Mouse (Mus musculus) forebrain, embryonic 14.5 days (tissue): ENCODE results near the gene Peli1. TPM values are rescaled to one million over a fixed set of nuclear protein-coding genes. Genes with fewer than 3 reads are reported as not detected.

ENCODE experiments used
- ATAC-seq: fragments of 200-750 bp; cut with Nextera tagmentation; 2 replicates; pipeline ENCODE4 v1.8.0; 2017; ENCODE audit warnings: mild to moderate bottlenecking, moderate library complexity
- DNase-seq: peaks from one replicate; pipeline ENCODE4 v3.0.0-alpha.2; 2015; ENCODE audit warnings: low spot score
- H3K27ac ChIP-seq: fragments of 300-500 bp; sonication (generic); 2 replicates; pipeline ENCODE4 v1.5.1; 2014; ENCODE audit warnings: low read depth, mild to moderate bottlenecking, control low read depth, low read length, moderate library complexity
- H3K27me3 ChIP-seq: fragments of 300-500 bp; sonication (generic); replicated peaks from 2 replicates; pipeline ENCODE4 v1.6.1; 2014; ENCODE audit warnings: low read length, control low read depth, mixed read lengths; ENCODE audit not compliant: control insufficient read depth, insufficient read depth
- H3K36me3 ChIP-seq: fragments of 300-500 bp; sonication (generic); 2 replicates; pipeline ENCODE4 v1.6.1; 2014; ENCODE audit warnings: low read length, control low read depth; ENCODE audit not compliant: control insufficient read depth, insufficient read depth
- H3K4me1 ChIP-seq: fragments of 300-500 bp; sonication (generic); 2 replicates; pipeline ENCODE4 v1.6.1; 2014; ENCODE audit warnings: antibody characterized with exemption, low read length, control low read depth; ENCODE audit not compliant: control insufficient read depth, insufficient read depth
- H3K4me2 ChIP-seq: fragments of 300-500 bp; sonication (generic); 2 replicates; pipeline ENCODE4 v1.6.1; 2014; ENCODE audit warnings: mild to moderate bottlenecking, control low read depth, low read length
- H3K4me3 ChIP-seq: fragments of 300-500 bp; sonication (generic); 2 replicates; pipeline ENCODE4 v1.5.1; 2014; ENCODE audit warnings: low read depth, low read length, control low read depth
- H3K9ac ChIP-seq: fragments of 300-500 bp; sonication (generic); 2 replicates; pipeline ENCODE4 v1.6.1; 2014; ENCODE audit warnings: mild to moderate bottlenecking, low read length, control low read depth, moderate library complexity
- H3K9me3 ChIP-seq: fragments of 300-500 bp; sonication (generic); replicated peaks from 2 replicates; pipeline ENCODE4 v1.6.1; 2016; ENCODE audit warnings: low read length, control low read depth, mixed read lengths; ENCODE audit not compliant: control insufficient read depth
- WGBS: fragments of 180-500 bp; shearing (Covaris S2); extraction: QIAGEN DNeasy Blood & Tissue Kit; methylation state at CpG from one replicate; pipeline ENCODE4 v1.1.7; 2014; 5-methylcytosine and 5-hydroxymethylcytosine counted together
- polyA plus RNA-seq: library from polyadenylated mRNA; unstranded; fragments of >200 nt; fragmentation: Nextera tagmentation; extraction: Ambion mirVana; gene quantifications from 2 replicates; pipeline ENCODE4 v1.2.1, GENCODE M21; 2014

Gene Peli1
- polyA plus RNA-seq, 1 experiment from 2014 or later: 120 TPM

DNA sequence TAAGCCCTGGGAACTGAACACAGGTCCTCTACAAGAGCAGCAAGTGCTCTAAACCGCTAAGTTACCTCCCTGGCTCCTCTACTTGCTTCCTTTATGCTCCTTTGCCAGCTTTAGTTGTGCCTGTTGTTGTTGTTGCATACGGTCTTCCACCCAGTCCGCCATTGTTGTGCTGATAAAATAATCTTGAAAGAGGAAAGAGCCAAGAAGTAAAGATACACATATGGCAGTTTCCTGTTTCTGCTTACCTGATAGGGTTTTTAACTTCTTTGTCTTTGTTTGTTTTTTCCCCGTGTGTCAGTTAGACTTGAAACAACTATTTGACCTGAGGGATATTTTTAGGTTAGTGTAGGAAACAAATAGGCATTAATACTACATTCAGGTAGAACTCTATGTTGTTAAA lies 10.2 kb downstream of the Peli1 start:
- 86% methylated on average over 4 of the region's 4 CpGs for WGBS

GRCm38 (mm10) chr11:21102273-21103005 lies 11.3 kb downstream of the Peli1 start:
- Histone ChIP-seq H3K4me1 (no peaks in the 10 kb centered on the region), H3K36me3 (peaks cover 4% of the 10 kb centered on the region), H3K9ac (no peak overlapping the region), H3K27ac (no peak overlapping the region), H3K4me3 (no peak overlapping the region), H3K9me3 (no peaks in the 10 kb centered on the region), H3K27me3 (no peaks in the 10 kb centered on the region), H3K4me2 (no peak overlapping the region)
- ATAC-seq: no peak
- DNase-seq: no peak
- WGBS: 91% methylated on average over 6 of the region's 6 CpGs

More for the DNA sequence above, 10.2 kb downstream of the Peli1 start:
- Histone ChIP-seq H3K27ac (no peak overlapping the region), H3K9me3 (no peaks in the 10 kb centered on the region), H3K9ac (no peak overlapping the region), H3K4me3 (no peak overlapping the region), H3K4me1 (no peaks in the 10 kb centered on the region), H3K4me2 (no peak overlapping the region), H3K27me3 (no peaks in the 10 kb centered on the region), H3K36me3 (0 out of 2 replicates have a peak, but pooled peaks cover 2% of the 10 kb centered on the region)
- ATAC-seq (no peak), DNase-seq (no peak)

GRCm38 (mm10) chr11:21103186-21103585 lies 12.1 kb downstream of the Peli1 start:
- Histone ChIP-seq H3K27ac (no peak overlapping the region), H3K4me2 (no peak overlapping the region), H3K9me3 (no peaks in the 10 kb centered on the region), H3K4me3 (no peak overlapping the region), H3K36me3 (peaks cover 4% of the 10 kb centered on the region), H3K4me1 (no peaks in the 10 kb centered on the region), H3K27me3 (no peaks in the 10 kb centered on the region), H3K9ac (no peak overlapping the region)
- DNase-seq (no peak), ATAC-seq (no peak)
- 81% methylated on average over 2 of the region's 2 CpGs for WGBS

DNA sequence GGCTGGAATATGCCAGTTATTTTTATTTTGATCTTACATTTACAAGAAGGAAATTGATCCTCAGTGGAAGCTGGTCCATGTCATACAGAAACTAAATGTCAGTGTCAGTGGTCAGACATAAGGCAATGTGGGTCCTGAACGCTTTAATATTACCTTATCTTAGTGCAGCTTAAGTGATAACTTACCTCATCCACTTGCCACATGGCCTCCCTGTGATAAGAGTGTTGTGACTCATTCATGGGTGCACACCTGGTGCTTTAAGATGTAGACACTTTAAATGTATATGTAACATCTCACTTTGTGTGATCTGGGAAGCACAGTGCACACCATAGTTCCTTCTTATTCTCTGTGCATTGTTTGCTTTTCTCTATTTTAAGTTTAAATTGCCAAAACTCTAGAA lies 14.3 kb downstream of the Peli1 start:
- peaks cover 4% of the 10 kb centered on the region for H3K36me3 ChIP-seq
- WGBS: 98% methylated on average over 1 of the region's 1 CpGs
- no peaks in the 10 kb centered on the region for H3K9me3 ChIP-seq

DNA sequence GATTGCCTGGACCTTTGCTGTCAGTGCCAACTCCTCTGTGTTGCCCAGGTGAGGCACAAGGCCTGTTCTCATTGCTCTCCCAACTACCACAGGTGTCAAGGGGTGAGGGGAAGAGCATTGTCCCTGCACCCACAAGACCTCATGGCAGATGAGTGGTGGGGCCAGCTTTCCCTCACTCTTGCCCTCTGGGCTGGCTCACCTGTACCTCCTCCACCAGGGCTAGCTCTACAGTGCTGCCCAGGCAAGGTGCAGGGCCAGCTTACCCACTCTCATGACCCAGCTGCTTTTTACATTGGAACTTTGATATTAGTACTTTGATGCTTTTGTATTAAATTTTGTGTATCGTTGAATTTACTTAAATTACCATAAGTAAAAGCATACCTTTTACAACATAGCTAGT lies 16.0 kb downstream of the Peli1 start:
- 93% methylated on average over 1 of the region's 1 CpGs for WGBS
- Histone ChIP-seq H3K4me2 (no peak overlapping the region), H3K4me1 (no peaks in the 10 kb centered on the region), H3K27me3 (no peaks in the 10 kb centered on the region), H3K9me3 (no peaks in the 10 kb centered on the region), H3K27ac (no peak overlapping the region), H3K36me3 (peaks cover 4% of the 10 kb centered on the region), H3K9ac (no peak overlapping the region), H3K4me3 (no peak overlapping the region)
- DNase-seq (no peak), ATAC-seq (no peak)

More for the DNA sequence above, 14.3 kb downstream of the Peli1 start:
- no peak for ATAC-seq
- DNase-seq: no peak
- H3K9ac ChIP-seq: no peak overlapping the region
- no peak overlapping the region for H3K4me3 ChIP-seq
- no peaks in the 10 kb centered on the region for H3K27me3 ChIP-seq
- H3K4me1 ChIP-seq: no peaks in the 10 kb centered on the region
- no peak overlapping the region for H3K27ac ChIP-seq
- H3K4me2 ChIP-seq: no peak overlapping the region

DNA sequence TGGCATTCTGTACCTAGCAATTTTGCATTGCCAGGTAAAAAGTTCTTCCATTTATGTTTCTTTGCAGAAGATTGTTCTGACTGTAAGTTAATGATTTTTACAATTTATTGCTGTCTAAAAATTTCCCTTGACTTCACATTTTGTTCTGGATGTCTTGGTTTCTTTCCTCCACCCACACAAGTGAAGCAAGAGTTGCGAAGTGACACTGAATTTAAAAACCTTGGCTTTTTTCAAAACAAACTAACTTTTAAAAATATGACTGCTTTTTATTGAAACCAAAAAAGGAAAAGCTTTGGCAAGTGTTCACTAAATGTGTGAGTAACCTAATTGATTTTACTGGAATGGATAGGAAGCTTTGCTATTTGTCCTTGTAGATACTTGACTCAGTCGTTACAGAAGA lies 18.2 kb downstream of the Peli1 start:
- DNase-seq (no peak), ATAC-seq (no peak)
- 91% methylated on average over 2 of the region's 2 CpGs for WGBS
- Histone ChIP-seq H3K9me3 (no peaks in the 10 kb centered on the region), H3K4me2 (no peak overlapping the region), H3K36me3 (peaks cover 4% of the 10 kb centered on the region), H3K4me3 (no peak overlapping the region), H3K4me1 (no peaks in the 10 kb centered on the region), H3K27me3 (no peaks in the 10 kb centered on the region), H3K27ac (no peak overlapping the region), H3K9ac (no peak overlapping the region)

DNA sequence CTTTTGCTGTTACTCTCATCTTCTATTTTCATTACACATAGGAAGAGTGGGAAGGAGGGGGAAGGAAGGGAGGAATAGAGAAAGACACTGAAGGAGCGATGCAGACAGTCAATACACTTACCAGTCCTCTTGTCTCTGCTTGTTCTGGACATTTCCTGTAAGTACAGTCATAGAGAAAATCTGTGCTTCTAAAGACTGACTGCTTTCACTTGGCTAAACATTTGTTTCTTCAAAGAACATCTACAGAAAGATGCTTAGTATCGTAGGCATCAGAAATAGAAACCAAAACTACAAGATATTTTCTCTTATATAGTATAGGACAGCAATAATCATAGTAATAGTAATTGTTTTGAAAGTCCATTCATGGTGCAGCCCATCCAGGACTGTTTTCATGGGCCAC lies 23.4 kb downstream of the Peli1 start:
- Histone ChIP-seq H3K4me1 (no peaks in the 10 kb centered on the region), H3K27ac (no peak overlapping the region), H3K9me3 (no peaks in the 10 kb centered on the region), H3K9ac (no peak overlapping the region), H3K36me3 (no peaks in the 10 kb centered on the region), H3K4me2 (no peak overlapping the region), H3K4me3 (no peak overlapping the region), H3K27me3 (no peaks in the 10 kb centered on the region)
- 95% methylated on average over 2 of the region's 2 CpGs for WGBS
- DNase-seq (no peak), ATAC-seq (no peak)

- no peaks in the 10 kb centered on the region for H3K9me3 ChIP-seq
- no peak overlapping the region for H3K4me3 ChIP-seq
- DNase-seq (no peak), ATAC-seq (no peak)
- H3K27me3 ChIP-seq: no peaks in the 10 kb centered on the region
- no peak overlapping the region for H3K9ac ChIP-seq
- H3K4me1 ChIP-seq: no peaks in the 10 kb centered on the region
- no peak overlapping the region for H3K27ac ChIP-seq
- H3K4me2 ChIP-seq: no peak overlapping the region
- no peaks in the 10 kb centered on the region for H3K36me3 ChIP-seq
Measured at GRCm38 (mm10) chr11:21115804-21116203, 24.7 kb downstream of the Peli1 start.

DNA sequence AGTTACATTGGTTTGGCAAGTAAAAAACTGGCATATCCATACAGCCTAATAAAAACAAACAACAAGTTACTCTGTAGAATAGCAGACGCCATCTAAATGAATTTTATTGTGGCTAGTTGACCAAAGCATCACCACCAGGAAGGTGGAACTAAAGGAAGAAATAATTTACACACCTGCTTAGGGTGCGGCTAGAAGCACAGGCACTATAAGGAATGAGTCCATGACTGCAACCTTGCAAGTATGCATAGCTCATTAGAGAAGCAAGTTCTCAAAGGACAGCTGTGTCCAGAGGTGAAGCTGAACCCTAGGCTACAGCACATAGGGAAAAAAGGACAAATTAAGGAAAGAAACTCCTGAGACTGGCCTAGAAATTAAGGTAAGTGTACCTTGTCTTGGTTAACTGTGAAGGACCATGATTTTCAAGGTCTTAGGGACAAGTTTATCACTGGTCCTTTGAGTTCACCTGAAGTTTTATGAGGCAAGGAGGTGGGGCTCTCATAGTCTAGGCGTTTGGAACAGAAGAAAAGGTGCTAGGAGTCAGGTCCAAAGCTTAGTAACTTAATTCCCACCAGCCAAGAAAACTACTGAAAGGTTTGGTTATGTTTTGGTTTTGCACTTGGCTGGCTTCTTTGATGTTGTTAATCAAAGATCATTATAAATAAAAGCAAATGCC lies 25.7 kb downstream of the Peli1 start:
- Histone ChIP-seq H3K36me3 (no peaks in the 10 kb centered on the region), H3K27me3 (no peaks in the 10 kb centered on the region), H3K4me1 (no peaks in the 10 kb centered on the region), H3K4me3 (no peak overlapping the region), H3K4me2 (no peak overlapping the region), H3K9me3 (no peaks in the 10 kb centered on the region), H3K27ac (no peak overlapping the region), H3K9ac (no peak overlapping the region)
- WGBS: 90% methylated on average over 3 of the region's 3 CpGs
- DNase-seq (no peak), ATAC-seq (no peak)
